Mouse (Mus musculus) heart, postnatal 25 days (tissue): ENCODE results near the gene Otx1. TPM values are rescaled to one million over a fixed set of nuclear protein-coding genes. Genes with fewer than 3 reads are reported as not detected.

Experiments used
- DNase-seq: peaks from one replicate; pipeline ENCODE4 v3.0.0; 2022; ENCODE audit warnings: low spot score
- intact Hi-C: fragments of 180-260 bp; cut with DNase I; formaldehyde crosslinking; loops from one replicate; pipeline ENCODE4 v1.15.1; 2025
- total RNA-seq, 2 experiments: library from RNA; stranded (reverse); gene quantifications; 2 replicates each; pipeline ENCODE4 v1.2.3; 2021

Otx1 gene
- not detected for total RNA-seq

- DNase-seq: no peak
- intact Hi-C loops: loop anchor here (2.0 kb wide), 1 partner anchor 14 kb away; no protein-coding TSS in a partner anchor
Measured at GRCm38 (mm10) chr11:22002783-22003340, at the start of gene Otx1. Otx1 (minus strand) TSS chr11:22002897.

- intact Hi-C loops: no loop called here
- DNase-seq: no peak
Measured at GRCm38 (mm10) chr11:22050864-22051263, 48.2 kb upstream of the Otx1 start.

- no peak for DNase-seq
- intact Hi-C loops: no loop called here
Measured at GRCm38 (mm10) chr11:22039854-22040426, 37.2 kb upstream of the Otx1 start.

GRCm38 (mm10) chr11:22034564-22035105 lies 31.9 kb upstream of the Otx1 start:
- DNase-seq: no peak
- intact Hi-C loops: no loop called here

DNA sequence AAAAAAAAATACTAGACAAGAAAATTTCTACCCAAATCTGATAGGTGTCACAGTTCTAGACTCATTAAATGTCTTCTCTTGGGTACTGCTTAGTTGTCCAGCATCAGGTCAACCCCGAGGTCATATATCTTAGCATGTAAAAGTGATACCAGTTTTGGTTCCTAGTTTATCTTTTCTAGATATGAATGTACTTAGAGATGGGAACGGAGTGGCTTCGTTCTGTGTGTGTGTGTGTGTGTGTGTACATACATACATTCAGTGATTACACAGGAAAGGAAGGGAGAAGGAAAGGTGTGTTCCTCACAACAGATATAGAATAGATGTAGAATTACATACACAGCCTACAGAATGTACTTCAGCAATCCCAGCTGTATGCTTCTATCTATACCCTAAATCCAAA lies 30.9 kb upstream of the Otx1 start:
- no peak for DNase-seq
- intact Hi-C loops: no loop called here

DNA sequence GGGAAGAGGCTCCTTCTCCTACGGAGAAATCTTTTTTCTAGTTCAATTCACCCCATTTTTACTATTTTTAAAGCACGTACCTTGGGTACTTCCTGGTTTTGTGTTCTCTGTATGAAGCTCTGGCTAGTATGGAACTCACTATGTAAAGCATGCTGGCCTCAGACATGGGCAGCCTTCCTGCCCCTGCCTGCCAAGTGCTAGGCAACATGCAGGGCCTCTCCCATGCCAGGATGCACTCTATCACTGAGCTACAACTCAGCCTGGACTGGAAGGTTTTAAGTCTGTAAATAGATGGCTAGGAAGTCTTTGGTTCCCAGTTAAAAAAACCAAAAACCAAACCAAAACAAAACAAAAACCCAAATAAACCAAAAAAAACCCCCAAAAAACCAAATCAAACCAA lies 17.9 kb upstream of the Otx1 start:
- DNase-seq: no peak
- intact Hi-C loops: no loop called here

DNA sequence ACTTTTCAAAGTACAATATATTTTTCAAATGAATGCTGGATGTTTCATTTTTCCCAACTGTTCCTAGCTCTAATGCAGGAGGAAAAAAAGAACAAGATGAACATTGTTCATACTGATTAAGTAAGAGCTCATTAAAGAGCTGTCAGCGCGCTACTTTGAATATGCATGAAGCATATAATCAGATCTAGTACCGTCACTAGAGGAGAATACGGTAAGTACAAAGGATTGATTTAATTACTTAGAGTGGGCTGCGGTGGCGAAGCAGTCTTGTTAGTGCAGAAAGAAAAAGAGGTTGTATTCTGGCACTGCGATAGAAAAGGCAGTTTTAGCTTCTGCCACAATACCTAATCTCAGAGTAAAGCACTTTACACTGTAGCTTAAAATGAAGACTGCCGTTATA lies 14.7 kb upstream of the Otx1 start:
- intact Hi-C loops: no loop called here
- DNase-seq: no peak

DNA sequence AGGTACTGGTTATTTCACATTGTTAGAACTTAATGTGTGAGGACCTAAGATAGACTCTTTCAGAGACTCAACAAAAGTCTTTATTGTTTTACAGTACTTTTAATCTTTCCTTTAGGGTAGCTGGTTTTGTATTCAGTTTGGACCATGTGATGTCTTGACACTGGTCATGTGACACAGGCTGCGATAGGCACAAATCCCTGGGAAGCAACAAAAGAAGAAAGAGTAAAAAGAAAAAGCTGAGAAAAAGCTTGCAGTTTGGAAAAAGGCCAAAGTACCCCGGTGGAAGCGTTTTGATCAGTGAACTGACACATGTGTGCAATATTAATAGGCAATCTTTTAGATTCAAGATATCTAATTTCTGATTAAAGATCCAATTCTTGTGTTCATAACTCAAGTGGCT lies 13.6 kb upstream of the Otx1 start:
- intact Hi-C loops: no loop called here
- no peak for DNase-seq

DNA sequence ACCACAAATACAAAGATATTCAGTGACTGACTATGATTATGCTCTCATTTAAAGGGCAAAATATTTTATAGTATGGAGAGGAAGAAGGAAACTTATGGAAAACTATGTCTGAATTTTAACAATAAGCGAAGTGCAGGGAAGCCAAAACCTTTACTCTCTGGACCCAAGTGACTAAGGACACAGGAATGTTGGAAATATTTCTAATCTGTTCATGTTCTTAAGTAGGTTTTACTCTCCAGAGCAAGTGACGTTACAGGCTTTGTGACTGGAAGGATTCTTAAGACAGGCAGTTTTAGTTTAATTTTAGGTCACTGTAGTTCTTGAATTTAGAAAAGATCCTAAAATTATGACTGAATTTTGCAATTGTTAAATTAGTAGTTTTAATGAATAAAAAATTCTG lies 6.1 kb upstream of the Otx1 start:
- DNase-seq: no peak
- intact Hi-C loops: no loop called here

GRCm38 (mm10) chr11:22008129-22008596 lies 5.5 kb upstream of the Otx1 start:
- no peak for DNase-seq
- intact Hi-C loops: no loop called here

DNA sequence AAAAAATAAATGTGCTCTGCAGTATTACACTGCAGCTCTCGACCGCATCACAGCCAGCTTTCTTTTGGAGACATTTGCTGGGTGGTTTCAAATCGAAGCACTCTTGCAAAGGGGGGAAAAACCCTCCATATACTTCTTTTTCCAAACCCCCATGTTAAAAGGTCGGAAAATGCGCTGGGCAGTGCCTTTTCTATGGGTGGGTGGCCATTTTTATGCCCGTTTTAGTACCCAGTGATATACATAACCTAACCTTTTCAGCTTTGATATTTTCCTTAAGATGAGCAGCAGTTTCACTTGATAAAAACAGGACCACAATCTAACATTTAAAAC lies 5.0 kb upstream of the Otx1 start:
- no peak for DNase-seq
- intact Hi-C loops: no loop called here

DNA sequence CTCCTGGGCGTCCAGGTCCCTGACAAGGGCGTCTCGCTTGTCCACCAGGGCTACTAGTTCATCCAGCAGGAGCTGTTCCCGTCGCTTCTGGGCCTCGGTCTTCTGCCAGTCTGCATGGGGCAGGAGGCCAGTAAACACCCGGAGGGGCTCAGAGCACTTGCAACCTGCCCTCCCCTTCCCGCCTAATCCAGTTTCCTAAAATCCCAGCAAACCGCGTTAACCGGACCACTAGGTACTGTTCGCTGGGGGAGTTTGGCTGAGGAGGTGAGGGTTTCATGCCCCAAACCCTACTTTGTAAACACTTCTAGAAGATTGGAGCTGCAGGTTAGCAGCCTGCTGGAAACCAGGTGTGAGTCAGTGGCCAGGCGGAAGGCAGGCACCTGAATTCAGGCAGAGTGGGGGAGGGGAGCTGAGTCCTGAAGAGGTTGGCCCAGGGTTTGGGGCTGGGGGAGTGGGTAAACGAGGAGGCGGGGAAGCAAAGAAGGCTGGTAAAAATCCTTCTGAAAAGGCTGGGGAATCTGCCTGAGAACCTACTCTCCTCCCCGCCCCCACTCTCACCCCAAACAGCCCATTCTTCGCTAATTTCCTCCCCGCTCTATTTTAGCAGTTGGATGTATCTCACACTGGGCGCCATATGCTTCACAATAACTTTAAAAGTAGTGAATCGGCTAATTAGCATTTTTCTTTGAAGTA lies 4.5 kb upstream of the Otx1 start:
- no peak for DNase-seq
- intact Hi-C loops: no loop called here

- intact Hi-C loops: no loop called here
- no peak for DNase-seq
Measured at GRCm38 (mm10) chr11:22006471-22007087, 3.9 kb upstream of the Otx1 start.

DNA sequence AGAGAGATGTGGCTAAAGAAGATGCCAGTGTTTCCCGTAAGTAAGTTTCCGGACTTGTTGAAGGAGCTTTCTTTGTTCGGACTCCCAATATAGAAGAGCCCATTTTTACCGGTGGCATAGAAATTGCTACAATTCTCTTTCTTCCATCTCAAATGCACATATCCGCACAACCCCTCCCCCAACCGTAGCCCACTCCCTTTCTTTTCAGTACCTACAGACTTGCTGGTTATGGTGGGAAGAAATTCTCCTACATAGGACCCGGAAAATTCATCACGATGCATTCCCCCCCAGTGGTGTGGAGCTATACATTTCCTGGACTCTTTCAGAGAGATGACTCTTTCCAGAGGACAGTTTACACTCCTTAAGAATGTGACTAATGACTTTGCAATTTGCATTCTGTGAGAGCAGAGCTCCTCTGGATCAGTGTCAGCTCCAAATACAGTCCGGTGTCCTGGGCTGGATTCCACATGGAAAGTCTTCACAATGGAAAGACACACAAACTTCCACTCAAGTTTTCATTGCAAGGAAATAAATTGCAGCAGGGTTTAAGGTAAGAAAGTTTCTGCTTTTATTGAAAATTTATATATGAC lies 2.7 kb upstream of the Otx1 start:
- no peak for DNase-seq
- intact Hi-C loops: no loop called here

DNA sequence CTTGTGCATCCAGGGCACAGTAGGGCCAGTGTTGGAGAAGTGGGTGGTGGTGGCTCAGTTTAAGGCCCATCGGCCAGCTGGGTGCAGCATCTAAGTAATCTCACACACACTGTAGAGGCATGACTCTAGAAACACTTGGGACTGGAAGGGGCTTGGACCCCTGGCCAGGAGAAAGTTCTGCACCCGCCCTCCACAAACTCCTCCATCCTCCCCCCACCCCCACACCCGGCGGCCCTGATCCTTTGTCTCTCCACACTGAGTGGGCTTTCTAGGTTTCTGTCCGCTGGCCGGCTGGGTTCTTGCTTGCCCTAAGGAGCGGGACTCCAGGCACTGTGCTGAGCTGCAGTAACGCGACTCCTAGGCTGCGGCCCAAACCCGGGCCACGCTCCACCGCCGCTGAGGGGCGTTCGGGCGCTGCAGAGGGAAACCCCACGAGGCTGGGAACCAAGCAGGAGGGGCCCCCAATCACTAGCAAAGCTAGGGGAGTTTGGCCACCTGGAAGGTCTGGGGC lies 1.7 kb upstream of the Otx1 start:
- intact Hi-C loops: no loop called here

DNA sequence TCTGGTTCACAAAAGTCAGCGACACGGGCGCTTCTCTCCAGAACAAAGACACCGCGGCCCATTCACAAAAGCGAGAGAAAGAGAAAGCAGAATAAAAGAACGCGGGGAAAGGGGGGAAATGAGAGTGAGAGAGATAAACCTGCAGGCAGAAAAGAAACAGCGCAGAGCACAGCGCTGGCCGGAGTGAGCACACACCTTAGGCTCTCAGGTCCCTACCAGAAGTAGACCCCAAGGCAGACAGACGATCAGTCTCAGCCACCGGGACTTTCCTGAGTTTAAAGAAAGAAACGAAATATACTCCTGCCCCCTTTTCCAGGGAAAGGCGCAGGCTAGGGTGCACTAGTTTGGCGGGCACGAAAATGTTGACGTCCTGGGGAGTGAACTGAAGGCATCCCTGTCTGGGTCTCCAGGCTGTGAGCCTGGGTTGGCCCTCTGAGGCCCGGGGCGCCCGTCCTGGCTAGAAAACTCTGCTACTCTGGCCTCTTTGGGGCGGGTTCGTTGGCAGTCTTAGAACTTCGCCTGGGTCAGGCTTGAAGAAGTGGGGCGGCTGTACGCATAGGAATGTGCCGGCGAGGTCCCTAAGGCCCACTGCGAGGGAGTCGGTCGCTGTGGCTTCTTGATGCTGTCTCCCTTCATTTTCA lies 764 bp upstream of the Otx1 start:
- DNase-seq: no peak
- intact Hi-C loops: loop anchor here (2.0 kb wide), 1 partner anchor 15 kb away; no protein-coding TSS in a partner anchor

More for the DNA sequence above, 1.7 kb upstream of the Otx1 start:
- no peak for DNase-seq

DNA sequence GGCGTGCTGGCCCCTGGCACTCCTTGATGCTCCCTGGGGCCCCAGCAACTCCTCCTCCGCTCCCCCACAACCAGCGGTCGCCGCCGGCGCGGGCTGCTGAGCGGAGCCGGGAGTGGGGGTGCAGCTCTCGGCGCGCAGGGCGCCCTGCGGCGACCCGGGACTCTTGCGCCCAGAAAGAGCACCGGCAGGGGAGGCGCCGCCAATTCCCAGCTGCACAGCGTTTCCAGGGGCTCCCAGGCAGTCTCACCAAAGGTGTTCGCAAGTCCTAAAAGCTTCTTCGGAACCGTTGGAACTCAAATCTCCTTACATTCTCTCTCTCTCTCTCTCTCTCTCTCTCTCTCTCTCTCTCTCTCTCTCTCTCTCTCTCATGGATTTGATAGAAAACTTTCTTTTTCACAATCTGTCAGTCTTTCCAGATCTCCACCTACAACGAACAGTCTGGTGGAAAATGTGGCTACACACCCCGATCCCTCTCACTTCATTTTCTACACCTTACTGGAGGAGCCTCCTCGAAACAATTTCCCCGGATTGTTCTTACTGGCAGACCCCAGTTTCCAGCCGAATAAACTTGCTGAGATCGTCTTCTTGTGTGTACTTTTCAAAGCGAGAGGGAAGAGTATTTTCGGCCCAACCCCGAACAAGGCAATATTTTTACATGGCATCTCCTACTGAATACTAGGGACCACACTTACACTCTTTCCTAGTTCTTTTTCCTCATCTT lies 475 bp downstream of the Otx1 start:
- intact Hi-C loops: loop anchor here (2.0 kb wide), 1 partner anchor 13 kb away; no protein-coding TSS in a partner anchor
- no peak for DNase-seq

DNA sequence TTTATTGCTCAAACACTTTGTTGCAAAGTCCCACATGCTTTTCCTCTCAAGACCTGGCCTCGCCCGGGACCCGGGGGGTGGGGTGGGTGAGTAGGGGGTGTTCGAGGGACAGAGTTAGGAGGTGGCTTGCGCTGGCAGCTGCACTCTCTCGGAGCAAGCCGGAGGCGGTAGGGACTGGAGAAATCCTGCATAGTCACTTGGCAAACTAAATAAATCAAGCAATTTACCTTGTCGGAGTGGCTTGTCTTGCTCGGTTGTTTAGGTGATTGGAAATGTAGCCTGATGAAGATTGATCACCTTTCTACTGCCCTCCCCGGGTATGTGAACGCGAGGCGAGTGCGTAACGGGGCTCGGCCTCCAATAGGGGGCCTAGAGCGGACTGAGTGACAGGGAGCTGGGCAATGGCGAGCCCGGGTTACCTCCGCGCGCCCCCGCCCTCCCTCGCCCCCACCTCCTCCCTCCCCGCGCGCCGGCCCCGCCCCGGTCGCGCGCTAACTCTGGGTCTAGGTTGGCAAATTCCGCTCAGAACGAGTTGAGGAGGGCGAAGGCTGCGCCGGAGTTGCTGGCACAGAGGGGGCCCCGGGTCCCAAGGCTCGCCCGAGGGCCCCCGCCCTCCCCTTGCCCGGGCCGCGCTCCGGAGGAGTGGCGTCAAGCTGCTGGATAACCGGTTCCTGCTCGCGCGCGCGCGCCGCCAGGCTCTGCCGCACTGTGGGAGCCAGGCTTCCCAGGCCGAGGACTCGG lies 1.2 kb downstream of the Otx1 start:
- intact Hi-C loops: loop anchor here (2.0 kb wide), 1 partner anchor 13 kb away; no protein-coding TSS in a partner anchor
- no peak for DNase-seq
